Mouse (Mus musculus): ENCODE measurements at regions not wholly inside any gene's neighbourhood (a gene's known extent, or its start where the extent isn't known, plus 50 kb on each side); places are given as distances from the start of the nearest gene placed in this dataset.

- intact Hi-C loops (cut with DNase I), result no loop called here
- no peak for DNase-seq (ENCODE audit: low spot score in 2 of 2)
Measured at GRCm38 (mm10) chr15:5414401-5414800, 170.4 kb upstream of the Ptger4 start.

- DNase-seq (ENCODE audit: low spot score in 2 of 2), result no peak
- intact Hi-C loops (cut with DNase I), result no loop called here
Measured at GRCm38 (mm10) chr15:5416031-5416430, 172.0 kb upstream of the Ptger4 start.

- DNase-seq (ENCODE audit: low spot score in 2 of 2), result no peak
- intact Hi-C loops (cut with DNase I), result no loop called here
Measured at GRCm38 (mm10) chr15:5426641-5427040, 182.7 kb upstream of the Ptger4 start.

GRCm38 (mm10) chr15:5427319-5428048, 183.5 kb upstream of the Ptger4 start:
- intact Hi-C loops (cut with DNase I), result no loop called here
- DNase-seq (ENCODE audit: low spot score in 2 of 2), result no peak

- intact Hi-C loops (cut with DNase I), result no loop called here
- no peak for DNase-seq (ENCODE audit: low spot score in 2 of 2)
Measured at GRCm38 (mm10) chr15:5432018-5432417, 188.0 kb upstream of the Ptger4 start.

GRCm38 (mm10) chr15:5437020-5437419, 193.0 kb upstream of the Ptger4 start:
- DNase-seq (ENCODE audit: low spot score in 2 of 2), result no peak

GRCm38 (mm10) chr15:5446040-5446755, 202.2 kb upstream of the Ptger4 start:
- intact Hi-C loops (cut with DNase I), result no loop called here
- no peak for DNase-seq (ENCODE audit: low spot score in 2 of 2)

More at GRCm38 (mm10) chr15:5437020-5437419, 193.0 kb upstream of the Ptger4 start:
- intact Hi-C loops (cut with DNase I), result no loop called here

GRCm38 (mm10) chr15:5446756-5447314, 202.8 kb upstream of the Ptger4 start:
- intact Hi-C loops (cut with DNase I), result no loop called here
- DNase-seq (ENCODE audit: low spot score in 2 of 2), result no peak

- DNase-seq (ENCODE audit: low spot score in 2 of 2), result no peak
- intact Hi-C loops (cut with DNase I), result no loop called here
Measured at GRCm38 (mm10) chr15:5447707-5448496, 203.9 kb upstream of the Ptger4 start.

GRCm38 (mm10) chr15:5459083-5459482, 215.1 kb upstream of the Ptger4 start:
- intact Hi-C loops (cut with DNase I), result no loop called here
- DNase-seq (ENCODE audit: low spot score in 2 of 2), result no peak

- intact Hi-C loops (cut with DNase I), result no loop called here
- no peak for DNase-seq (ENCODE audit: low spot score in 2 of 2)
Measured at GRCm38 (mm10) chr15:5459580-5459979, 215.6 kb upstream of the Ptger4 start.

GRCm38 (mm10) chr15:5462651-5463050, 218.7 kb upstream of the Ptger4 start:
- DNase-seq (ENCODE audit: low spot score in 2 of 2), result no peak
- intact Hi-C loops (cut with DNase I), result no loop called here

GRCm38 (mm10) chr15:5464732-5465131, 220.7 kb upstream of the Ptger4 start:
- DNase-seq (ENCODE audit: low spot score in 2 of 2), result no peak
- intact Hi-C loops (cut with DNase I), result no loop called here

- intact Hi-C loops (cut with DNase I), result no loop called here
- DNase-seq (ENCODE audit: low spot score in 2 of 2), result no peak
Measured at GRCm38 (mm10) chr15:5468535-5469073, 224.6 kb upstream of the Ptger4 start.

GRCm38 (mm10) chr15:5475389-5475995, 231.5 kb upstream of the Ptger4 start:
- DNase-seq (ENCODE audit: low spot score in 2 of 2), result no peak
- intact Hi-C loops (cut with DNase I), result loop anchor here (2.0 kb wide), 1 partner anchor 441 kb away; no protein-coding TSS in a partner anchor

- intact Hi-C loops (cut with DNase I), result no loop called here
- DNase-seq (ENCODE audit: low spot score in 2 of 2), result no peak
Measured at GRCm38 (mm10) chr15:5493286-5493685, 249.3 kb upstream of the Ptger4 start.

GRCm38 (mm10) chr15:5495187-5495849, 251.3 kb upstream of the Ptger4 start:
- intact Hi-C loops (cut with DNase I), result no loop called here
- DNase-seq (ENCODE audit: low spot score in 2 of 2), result no peak

- no peak for DNase-seq (ENCODE audit: low spot score in 2 of 2)
- intact Hi-C loops (cut with DNase I), result no loop called here
Measured at GRCm38 (mm10) chr15:5495954-5496353, 252.0 kb upstream of the Ptger4 start.

- no peak for DNase-seq (ENCODE audit: low spot score in 2 of 2)
- intact Hi-C loops (cut with DNase I), result no loop called here
Measured at GRCm38 (mm10) chr15:5504502-5504901, 260.5 kb upstream of the Ptger4 start.
